Mouse (Mus musculus) MEL (cell line): ENCODE measurements around the gene Poldip2. TPM values are rescaled to one million over a fixed set of nuclear protein-coding genes. Genes with fewer than 3 reads are reported as not detected.

Experiments used
- DNase-seq: peaks from one replicate; pipeline ENCODE4 v3.0.0; 2011; ENCODE audit warnings: low read depth, low spot score
- H3K27ac ChIP-seq: 2 replicates; pipeline ENCODE4 v1.5.1; 2012; ENCODE audit warnings: low read depth, mild to moderate bottlenecking, control low read depth, low read length, moderate library complexity; ENCODE audit not compliant: control insufficient read depth
- H3K27me3 ChIP-seq, 2 experiments: fragments of 150-350 bp in 1 of 2; sonication (generic) in 1 of 2; 2 replicates each; pipeline ENCODE4 v1.6.1; 2012; ENCODE audit warnings: low read length in 2 of 2, mild to moderate bottlenecking in 2 of 2, improper control_type of control experiment in 1 of 2, moderate library complexity in 1 of 2; ENCODE audit not compliant: insufficient read depth in 2 of 2, control insufficient read depth in 1 of 2
- H3K36me3 ChIP-seq, 2 experiments: 2 replicates each; pipeline ENCODE4 v1.6.1; 2012 to 2014; ENCODE audit warnings: low read length in 2 of 2, improper control_type of control experiment in 1 of 2, inconsistent platforms in 1 of 2, mild to moderate bottlenecking in 1 of 2; ENCODE audit not compliant: insufficient read depth in 2 of 2, control insufficient read depth in 1 of 2
- H3K4me1 ChIP-seq, 2 experiments: fragments of 150-350 bp in 1 of 2; sonication (generic) in 1 of 2; 2 replicates each; pipeline ENCODE4 v1.6.1; 2012; ENCODE audit warnings: low read length in 2 of 2, improper control_type of control experiment in 1 of 2, mild to moderate bottlenecking in 1 of 2; ENCODE audit not compliant: insufficient read depth in 2 of 2, control insufficient read depth in 1 of 2
- H3K4me3 ChIP-seq, 2 experiments: fragments of 150-350 bp in 1 of 2; sonication (generic) in 1 of 2; 2 replicates each; pipeline ENCODE4 v1.5.1; 2012; ENCODE audit warnings: low read depth in 2 of 2, low read length in 2 of 2, mild to moderate bottlenecking in 2 of 2, moderate library complexity in 2 of 2, control low read depth in 1 of 2, improper control_type of control experiment in 1 of 2; ENCODE audit not compliant: control insufficient read depth in 1 of 2, insufficient read depth in 1 of 2
- H3K79me2 ChIP-seq: 2 replicates; pipeline ENCODE4 v1.6.1; 2012; ENCODE audit warnings: mild to moderate bottlenecking, low read length, moderate library complexity; ENCODE audit not compliant: control insufficient read depth, poor library complexity, insufficient read depth
- H3K9ac ChIP-seq: 2 replicates; pipeline ENCODE4 v1.6.1; 2012; ENCODE audit warnings: low read depth, mild to moderate bottlenecking, control low read depth, low read length, moderate library complexity; ENCODE audit not compliant: control insufficient read depth, poor library complexity, severe bottlenecking
- H3K9me3 ChIP-seq: fragments of 150-350 bp; sonication (generic); replicated peaks from 2 replicates; pipeline ENCODE4 v1.6.1; 2012; ENCODE audit warnings: mild to moderate bottlenecking, low read length, improper control_type of control experiment, moderate library complexity; ENCODE audit not compliant: insufficient read depth
- CHD1 ChIP-seq: IDR thresholded peaks from 2 replicates; pipeline ENCODE4 v1.6.1; 2012; ENCODE audit warnings: low read depth, mild to moderate bottlenecking, inconsistent platforms, low read length, improper control_type of control experiment
- CHD2 ChIP-seq: IDR thresholded peaks from 2 replicates; pipeline ENCODE4 v1.6.1; 2011; ENCODE audit warnings: low read length, improper control_type of control experiment
- CTCF ChIP-seq, 3 experiments: IDR thresholded peaks in 2 of 3; conservative IDR thresholded peaks in 1 of 3; 2 replicates each; pipeline ENCODE4 v1.5.1; 2011 to 2012; ENCODE audit warnings: low read length in 3 of 3, low read depth in 2 of 3, mild to moderate bottlenecking in 2 of 3, improper control_type of control experiment in 1 of 3, inconsistent platforms in 1 of 3, mixed read lengths in 1 of 3, moderate library complexity in 1 of 3; ENCODE audit not compliant: control insufficient read depth in 1 of 3, insufficient read depth in 1 of 3, poor library complexity in 1 of 3, severe bottlenecking in 1 of 3
- E2F4 ChIP-seq: IDR thresholded peaks from 2 replicates; pipeline ENCODE4 v1.6.1; 2011; ENCODE audit warnings: low read depth, low read length, improper control_type of control experiment, borderline replicate concordance
- EP300 ChIP-seq, 2 experiments: IDR thresholded peaks; 2 replicates each; pipeline ENCODE4 v1.6.1; 2011; ENCODE audit warnings: improper control_type of control experiment in 2 of 2, low read length in 2 of 2, low read depth in 1 of 2, mild to moderate bottlenecking in 1 of 2
- ETS1 ChIP-seq: IDR thresholded peaks from 2 replicates; pipeline ENCODE4 v1.6.1; 2012; ENCODE audit warnings: low read depth, mild to moderate bottlenecking, inconsistent platforms, low read length, improper control_type of control experiment, moderate library complexity
- GABPA ChIP-seq: IDR thresholded peaks from 2 replicates; pipeline ENCODE4 v1.6.1; 2012; ENCODE audit warnings: low read depth, mild to moderate bottlenecking, inconsistent platforms, low read length, improper control_type of control experiment, moderate library complexity
- GATA1 ChIP-seq: IDR thresholded peaks from 2 replicates; pipeline ENCODE4 v1.6.1; 2011; ENCODE audit warnings: low read depth, low read length, improper control_type of control experiment
- HCFC1 ChIP-seq: IDR thresholded peaks from 2 replicates; pipeline ENCODE4 v1.6.1; 2012; ENCODE audit warnings: low read depth, mild to moderate bottlenecking, inconsistent platforms, low read length, improper control_type of control experiment, moderate library complexity
- JUND ChIP-seq: IDR thresholded peaks from 2 replicates; pipeline ENCODE4 v1.6.1; 2011; ENCODE audit warnings: low read depth, mild to moderate bottlenecking, improper control_type of control experiment, low read length
- MAX ChIP-seq: IDR thresholded peaks from 2 replicates; pipeline ENCODE4 v1.6.1; 2011; ENCODE audit warnings: low read length, improper control_type of control experiment
- MEF2A ChIP-seq: IDR thresholded peaks from 2 replicates; pipeline ENCODE4 v1.6.1; 2014; ENCODE audit warnings: low read depth, mild to moderate bottlenecking, inconsistent platforms, low read length, improper control_type of control experiment; ENCODE audit not compliant: poor library complexity, insufficient replicate concordance, severe bottlenecking; ENCODE audit errors: extremely low read depth
- MXI1 ChIP-seq: IDR thresholded peaks from 2 replicates; pipeline ENCODE4 v1.6.1; 2011; ENCODE audit warnings: mild to moderate bottlenecking, low read depth, low read length, improper control_type of control experiment
- MYB ChIP-seq: IDR thresholded peaks from 2 replicates; pipeline ENCODE4 v1.6.1; 2011; ENCODE audit warnings: mild to moderate bottlenecking, low read depth, low read length, improper control_type of control experiment
- MYC ChIP-seq: IDR thresholded peaks from 2 replicates; pipeline ENCODE4 v1.6.1; 2011; ENCODE audit warnings: low read depth, mild to moderate bottlenecking, low read length, improper control_type of control experiment, moderate library complexity
- NRF1 ChIP-seq: IDR thresholded peaks from 2 replicates; pipeline ENCODE4 v1.6.1; 2014; ENCODE audit warnings: low read depth, mild to moderate bottlenecking, inconsistent platforms, low read length, improper control_type of control experiment, moderate library complexity; ENCODE audit not compliant: poor library complexity, insufficient read depth, severe bottlenecking
- POLR2A ChIP-seq, 2 experiments: IDR thresholded peaks; 2 replicates each; pipeline ENCODE4 v1.6.1; 2011 to 2012; ENCODE audit warnings: low read length in 2 of 2, mild to moderate bottlenecking in 2 of 2, control low read depth in 1 of 2, improper control_type of control experiment in 1 of 2, low read depth in 1 of 2, moderate library complexity in 1 of 2; ENCODE audit not compliant: control insufficient read depth in 1 of 2, insufficient read depth in 1 of 2, poor library complexity in 1 of 2
- POLR2AphosphoS2 ChIP-seq: IDR thresholded peaks from 2 replicates; pipeline ENCODE4 v1.6.1; 2011; ENCODE audit warnings: low read length, improper control_type of control experiment
- POLR2AphosphoS5 ChIP-seq: IDR thresholded peaks from 2 replicates; pipeline ENCODE4 v1.6.1; 2012; ENCODE audit warnings: low read depth, borderline replicate concordance, mild to moderate bottlenecking, inconsistent platforms, low read length, moderate library complexity, mixed read lengths
- RAD21 ChIP-seq: IDR thresholded peaks from 2 replicates; pipeline ENCODE4 v1.6.1; 2011; ENCODE audit warnings: mild to moderate bottlenecking, low read depth, low read length, improper control_type of control experiment
- RCOR1 ChIP-seq: IDR thresholded peaks from 2 replicates; pipeline ENCODE4 v1.6.1; 2012; ENCODE audit warnings: low read depth, mild to moderate bottlenecking, inconsistent platforms, low read length, improper control_type of control experiment
- SIN3A ChIP-seq: IDR thresholded peaks from 2 replicates; pipeline ENCODE4 v1.6.1; 2012; ENCODE audit warnings: low read length, improper control_type of control experiment, inconsistent platforms
- TAL1 ChIP-seq: IDR thresholded peaks from 2 replicates; pipeline ENCODE4 v1.6.1; 2012; ENCODE audit warnings: mild to moderate bottlenecking, inconsistent platforms, low read length, moderate library complexity, mixed read lengths
- TBP ChIP-seq: IDR thresholded peaks from 2 replicates; pipeline ENCODE4 v1.8.0; 2011; ENCODE audit warnings: low read depth, low read length, improper control_type of control experiment
- TCF12 ChIP-seq: IDR thresholded peaks from 2 replicates; pipeline ENCODE4 v1.6.1; 2014; ENCODE audit warnings: low read depth, mild to moderate bottlenecking, inconsistent platforms, low read length, improper control_type of control experiment, moderate library complexity
- USF1 ChIP-seq: IDR thresholded peaks from 2 replicates; pipeline ENCODE4 v1.6.1; 2014; ENCODE audit warnings: low read depth, mild to moderate bottlenecking, inconsistent platforms, low read length, improper control_type of control experiment, moderate library complexity
- USF2 ChIP-seq, 2 experiments: IDR thresholded peaks; 2 replicates each; pipeline ENCODE4 v1.6.1; 2011 to 2012; ENCODE audit warnings: improper control_type of control experiment in 2 of 2, low read length in 2 of 2, borderline replicate concordance in 1 of 2, inconsistent platforms in 1 of 2, low read depth in 1 of 2, mild to moderate bottlenecking in 1 of 2; ENCODE audit not compliant: insufficient read depth in 1 of 2
- ZC3H11A ChIP-seq: IDR thresholded peaks from 2 replicates; pipeline ENCODE4 v1.6.1; 2012; ENCODE audit warnings: low read depth, mild to moderate bottlenecking, inconsistent platforms, low read length, improper control_type of control experiment
- ZMIZ1 ChIP-seq: IDR thresholded peaks from 2 replicates; pipeline ENCODE4 v1.6.1; 2012; ENCODE audit warnings: low read depth, mild to moderate bottlenecking, inconsistent platforms, low read length, improper control_type of control experiment, moderate library complexity
- ZNF384 ChIP-seq: IDR thresholded peaks from 2 replicates; pipeline ENCODE4 v1.6.1; 2012; ENCODE audit warnings: low read depth, mild to moderate bottlenecking, inconsistent platforms, low read length, improper control_type of control experiment
- polyA plus RNA-seq, 2 experiments: library from polyadenylated mRNA; stranded (reverse) in 1 of 2; unstranded in 1 of 2; fragments of >175 nt in 1 of 2; fragments of >200 nt in 1 of 2; gene quantifications; 2 replicates each; pipeline versions ENCODE4 v1.2.1 to v1.2.4; 2012; ENCODE audit warnings: low replicate concordance in 2 of 2, low read depth in 1 of 2; ENCODE audit not compliant: insufficient read length in 2 of 2, insufficient read depth in 1 of 2, missing spikeins in 1 of 2
- total RNA-seq: library from RNA; depleted of rRNA; stranded (reverse); fragments of 300-350 nt; gene quantifications from 2 replicates; pipeline ENCODE4 v1.2.3, GENCODE M21; 2012

Poldip2 gene
- total and polyA plus RNA-seq, 3 experiments: 166 to 260 (median 182) TPM

DNA sequence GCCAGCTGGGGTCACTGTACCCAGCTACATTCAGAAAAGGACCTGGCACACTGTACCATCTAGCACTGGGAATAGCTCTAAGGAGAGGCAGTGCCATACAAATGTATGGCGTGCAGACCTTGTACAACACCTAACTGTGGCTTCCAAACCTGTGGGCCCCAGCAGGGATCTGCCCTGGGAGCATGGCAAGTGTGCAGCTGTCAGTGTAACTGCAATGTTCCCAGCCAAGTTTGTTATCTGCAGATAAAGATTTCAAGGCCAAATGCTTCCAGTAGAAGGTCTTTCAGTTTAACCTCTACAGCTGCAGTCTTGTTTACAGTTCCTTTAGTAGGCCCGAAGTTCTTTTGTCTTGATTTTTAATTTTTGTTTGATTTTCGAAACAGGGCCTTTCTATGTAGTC, 43.6 kb downstream of the Poldip2 start:
- Histone ChIP-seq H3K79me2 (no peaks in the 10 kb centered on the region), H3K4me1 (peaks cover 24% of the 10 kb centered on the region in 2 experiments), H3K36me3 (peaks cover 0 to 22% of the 10 kb centered on the region in 2 experiments; a peak in 2 of 4 replicates), H3K27ac (peak overlapping the region; percentile 77), H3K9ac (peak overlapping the region; percentile 44), H3K9me3 (no peaks in the 10 kb centered on the region), H3K27me3 (no peaks in the 10 kb centered on the region), H3K4me3 (no peak overlapping the region; a peak in 1 of 4 replicates)
- peak; percentile 70 for DNase-seq
- peak; percentile 83 for TF ChIP-seq MXI1
- peak; percentile 15; the same call in 1 of the 2 replicates for TF ChIP-seq HCFC1
- TF ChIP-seq GATA1: peak; percentile 77
- TF ChIP-seq SIN3A: peak; percentile 58
- TF ChIP-seq MAX: no peak
- no peak for TF ChIP-seq ZMIZ1
- TF ChIP-seq MYB: 0 out of 2 replicates have a peak, but pooled peaks have one; percentile 9
- TF ChIP-seq EP300 (IDR thresholded peaks at IDR 0.05; ENCODE audit: low read depth in 1 of 2, low read length in 2 of 2): peak; percentile 49 to 70; a peak in 3 of 4 replicates
- peak; percentile 93 for TF ChIP-seq ETS1
- peak; percentile 88 for TF ChIP-seq TCF12
- TF ChIP-seq RAD21: no peak

DNA sequence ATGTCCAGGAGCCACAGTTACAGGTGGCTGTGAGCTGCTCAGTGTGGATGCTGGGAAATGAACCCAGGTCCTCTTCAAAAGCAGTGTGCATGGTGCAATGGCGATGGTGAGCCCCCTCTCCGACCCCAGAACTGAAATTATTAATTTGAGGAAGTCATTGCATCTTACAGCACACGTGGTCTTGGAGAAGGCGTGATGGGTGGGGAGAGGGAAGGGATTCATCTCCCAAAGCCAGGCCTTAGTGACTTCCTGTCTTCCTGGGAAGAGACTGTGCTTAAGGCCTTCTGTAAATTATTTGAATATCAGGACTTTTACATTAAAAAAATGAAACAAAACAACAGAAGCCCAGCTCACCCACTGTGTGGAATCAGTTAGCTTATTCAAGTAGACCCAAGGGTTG, 44.1 kb downstream of the Poldip2 start:
- Histone ChIP-seq H3K4me1 (peaks cover 21 to 22% of the 10 kb centered on the region in 2 experiments), H3K27me3 (no peaks in the 10 kb centered on the region), H3K27ac (peak overlapping the region; percentile 77), H3K4me3 (no peak overlapping the region; a peak in 1 of 4 replicates), H3K9me3 (no peaks in the 10 kb centered on the region), H3K36me3 (peaks cover 0 to 20% of the 10 kb centered on the region in 2 experiments; a peak in 2 of 4 replicates), H3K9ac (peak overlapping the region; percentile 44), H3K79me2 (no peaks in the 10 kb centered on the region)
- peak; percentile 57 for DNase-seq
- no peak for TF ChIP-seq GABPA
- peak; percentile 87 for TF ChIP-seq MAX
- TF ChIP-seq MEF2A: no peak
- no peak for TF ChIP-seq CHD2
- TF ChIP-seq ZMIZ1: no peak
- no peak for TF ChIP-seq ZC3H11A
- no peak for TF ChIP-seq TBP
- TF ChIP-seq RAD21: no peak
- no peak for TF ChIP-seq E2F4
- peak; percentile 39; the same call in 1 of the 2 replicates for TF ChIP-seq MXI1
- no peak for TF ChIP-seq EP300 (IDR thresholded peaks at IDR 0.05; ENCODE audit: low read depth in 1 of 2, low read length in 2 of 2)
- TF ChIP-seq MYC: 0 out of 2 replicates have a peak, but pooled peaks have one; percentile 55
- no peak for TF ChIP-seq MYB
- TF ChIP-seq POLR2A (IDR thresholded peaks at IDR 0.05; ENCODE audit: control insufficient read depth in 1 of 2, insufficient read depth in 1 of 2, low read depth in 1 of 2, low read length in 2 of 2, poor library complexity in 1 of 2): no peak
- no peak for TF ChIP-seq ZNF384
- TF ChIP-seq USF2 (IDR thresholded peaks at IDR 0.05; ENCODE audit: borderline replicate concordance in 1 of 2, insufficient read depth in 1 of 2, low read depth in 1 of 2, low read length in 2 of 2): 0 out of 4 replicates have a peak, but pooled peaks of 1 of the 2 experiments have one; percentile 34
- TF ChIP-seq NRF1: no peak
- no peak for TF ChIP-seq TAL1
- peak; percentile 77 for TF ChIP-seq USF1
- no peak for TF ChIP-seq CTCF (IDR thresholded peaks at IDR 0.05 in 2 of 3, conservative IDR thresholded peaks at IDR 0.05 in 1 of 3; ENCODE audit: control insufficient read depth in 1 of 3, insufficient read depth in 1 of 3, low read depth in 2 of 3, low read length in 3 of 3, poor library complexity in 1 of 3, severe bottlenecking in 1 of 3)
- no peak for TF ChIP-seq RCOR1
- no peak for TF ChIP-seq JUND
- TF ChIP-seq CHD1: no peak
- no peak for TF ChIP-seq POLR2AphosphoS5
- no peak for TF ChIP-seq ETS1
- TF ChIP-seq SIN3A: no peak
- TF ChIP-seq POLR2AphosphoS2: no peak
